Mouse (Mus musculus): Measurements from ENCODE around the gene Ssbp1. TPM values are rescaled to one million over a fixed set of nuclear protein-coding genes. Genes with fewer than 3 reads are reported as not detected.
A peak's percentile ranks its signal among the peaks of the same experiment; 100 is the strongest.

Gene Ssbp1
- total and polyA plus RNA-seq, 3 experiments: 70.2 to 118 (median 110) TPM

- TF ChIP-seq ZNF384 (IDR thresholded peaks at IDR 0.05; ENCODE audit: low read depth, low read length): no peak
- no peak for TF ChIP-seq ZKSCAN1 (IDR thresholded peaks at IDR 0.05; ENCODE audit: borderline replicate concordance, low read depth, low read length)
- no peak for TF ChIP-seq MAX (IDR thresholded peaks at IDR 0.05; ENCODE audit: low read length)
- TF ChIP-seq ETS1 (conservative IDR thresholded peaks at IDR 0.05; ENCODE audit: low read depth, low read length): peak; percentile 88
- no peak for TF ChIP-seq SMC3 (IDR thresholded peaks at IDR 0.05; ENCODE audit: low read depth, low read length)
- 0 out of 2 replicates have a peak, but pooled peaks have one; percentile 2 for TF ChIP-seq MAZ (IDR thresholded peaks at IDR 0.05; ENCODE audit: low read depth, low read length)
- TF ChIP-seq PAX5 (IDR thresholded peaks at IDR 0.05; ENCODE audit: low read length): no peak
- no peak for TF ChIP-seq ZC3H11A (IDR thresholded peaks at IDR 0.05; ENCODE audit: low read depth, low read length)
- no peak for TF ChIP-seq RAD21 (IDR thresholded peaks at IDR 0.05; ENCODE audit: low read depth, low read length)
- TF ChIP-seq MAFK (IDR thresholded peaks at IDR 0.05; ENCODE audit: insufficient replicate concordance, low read length): no peak
These were observed 38.5 kb upstream of the Ssbp1 start (continued) for GRCm38 (mm10) chr6:40432346-40433275.

- DNase-seq (ENCODE audit: extremely low read depth): no peak
- Histone ChIP-seq H3K4me2 (ENCODE audit: insufficient read depth, low read depth, poor library complexity, severe bottlenecking) (peak overlapping the region; percentile 77), H3K27me3 (replicated peaks) (peaks cover 9% of the 10 kb centered on the region), H3K4me3 (replicated peaks in 1 of 3; ENCODE audit: low read depth in 2 of 3, low read length in 2 of 3, poor library complexity in 1 of 3) (peak overlapping the region; percentile 59 to 85 (median 68)), H3K9ac (ENCODE audit: insufficient read depth, low read depth) (peak overlapping the region; percentile 56; the same call in 1 of the 2 replicates), H3K36me3 (replicated peaks in 1 of 2; ENCODE audit: control insufficient read depth in 1 of 2, insufficient read depth in 1 of 2, low read length in 1 of 2) (no peaks in the 10 kb centered on the region), H3K9me3 (replicated peaks; ENCODE audit: low read length) (no peaks in the 10 kb centered on the region), H3K4me1 (ENCODE audit: control insufficient read depth in 1 of 2, insufficient read depth in 2 of 2) (peaks cover 28 to 56% of the 10 kb centered on the region in 2 experiments), H3K27ac (ENCODE audit: insufficient read depth, low read depth) (no peak overlapping the region), H3K79me2 (replicated peaks; ENCODE audit: control insufficient read depth, extremely low read depth, insufficient read depth, poor library complexity, severe bottlenecking) (no peaks in the 10 kb centered on the region)
- in situ Hi-C loops (cut with MboI; ENCODE audit: low pct_ligation_motif_present, low pct_unique_long_range_greater_than_20kb, low sequenced_read_pairs): no loop called here
- TF ChIP-seq USF2 (conservative IDR thresholded peaks at IDR 0.05; ENCODE audit: low read depth, low read length) (no peak), ZKSCAN1 (IDR thresholded peaks at IDR 0.05; ENCODE audit: borderline replicate concordance, low read depth, low read length) (no peak)
- dilution Hi-C loops (cut with MboI; ENCODE audit: extremely low pct_ligation_motif_present, extremely low pct_unique_long_range_greater_than_20kb, low sequenced_read_pairs): no loop called here
These were observed 36.5 kb upstream of the Ssbp1 start for GRCm38 (mm10) chr6:40434697-40435096.

GRCm38 (mm10) chr6:40435151-40436046 is 35.8 kb upstream of the Ssbp1 start:
- Histone ChIP-seq H3K9ac (ENCODE audit: insufficient read depth, low read depth) (peak overlapping the region; percentile 56), H3K27me3 (replicated peaks) (peaks cover 10% of the 10 kb centered on the region), H3K4me2 (ENCODE audit: insufficient read depth, low read depth, poor library complexity, severe bottlenecking) (peak overlapping the region; percentile 77), H3K27ac (ENCODE audit: insufficient read depth, low read depth) (no peak overlapping the region), H3K4me1 (ENCODE audit: control insufficient read depth in 1 of 2, insufficient read depth in 2 of 2) (peaks cover 28 to 49% of the 10 kb centered on the region in 2 experiments), H3K9me3 (replicated peaks; ENCODE audit: low read length) (no peaks in the 10 kb centered on the region), H3K79me2 (replicated peaks; ENCODE audit: control insufficient read depth, extremely low read depth, insufficient read depth, poor library complexity, severe bottlenecking) (no peaks in the 10 kb centered on the region), H3K36me3 (replicated peaks in 1 of 2; ENCODE audit: control insufficient read depth in 1 of 2, insufficient read depth in 1 of 2, low read length in 1 of 2) (no peaks in the 10 kb centered on the region), H3K4me3 (replicated peaks in 1 of 3; ENCODE audit: low read depth in 2 of 3, low read length in 2 of 3, poor library complexity in 1 of 3) (peak overlapping the region; percentile 59 to 85 (median 68))
- TF ChIP-seq EP300 (IDR thresholded peaks at IDR 0.05; ENCODE audit: low read length) (no peak), IRF4 (IDR thresholded peaks at IDR 0.05; ENCODE audit: low read depth, low read length) (0 out of 2 replicates have a peak, but pooled peaks have one; percentile 22)
- in situ Hi-C loops (cut with MboI; ENCODE audit: low pct_ligation_motif_present, low pct_unique_long_range_greater_than_20kb, low sequenced_read_pairs): no loop called here
- no peak for DNase-seq (ENCODE audit: extremely low read depth)
- dilution Hi-C loops (cut with MboI; ENCODE audit: extremely low pct_ligation_motif_present, extremely low pct_unique_long_range_greater_than_20kb, low sequenced_read_pairs): no loop called here

Data from CH12.LX (cell line).